Mouse (Mus musculus) neutrophil, adult 83 days (primary cell): Measurements from ENCODE around the gene Nos1ap. TPM values are rescaled to one million over a fixed set of nuclear protein-coding genes. Genes with fewer than 3 reads are reported as not detected.

Experiments used
- total RNA-seq, 2 experiments: library from RNA; stranded (reverse); gene quantifications; one replicate each; pipeline ENCODE4 v1.2.4; 2023

The Nos1ap gene
- 10 to 100 TPM; 35.6 to 42.0 TPM for total RNA-seq

DNA sequence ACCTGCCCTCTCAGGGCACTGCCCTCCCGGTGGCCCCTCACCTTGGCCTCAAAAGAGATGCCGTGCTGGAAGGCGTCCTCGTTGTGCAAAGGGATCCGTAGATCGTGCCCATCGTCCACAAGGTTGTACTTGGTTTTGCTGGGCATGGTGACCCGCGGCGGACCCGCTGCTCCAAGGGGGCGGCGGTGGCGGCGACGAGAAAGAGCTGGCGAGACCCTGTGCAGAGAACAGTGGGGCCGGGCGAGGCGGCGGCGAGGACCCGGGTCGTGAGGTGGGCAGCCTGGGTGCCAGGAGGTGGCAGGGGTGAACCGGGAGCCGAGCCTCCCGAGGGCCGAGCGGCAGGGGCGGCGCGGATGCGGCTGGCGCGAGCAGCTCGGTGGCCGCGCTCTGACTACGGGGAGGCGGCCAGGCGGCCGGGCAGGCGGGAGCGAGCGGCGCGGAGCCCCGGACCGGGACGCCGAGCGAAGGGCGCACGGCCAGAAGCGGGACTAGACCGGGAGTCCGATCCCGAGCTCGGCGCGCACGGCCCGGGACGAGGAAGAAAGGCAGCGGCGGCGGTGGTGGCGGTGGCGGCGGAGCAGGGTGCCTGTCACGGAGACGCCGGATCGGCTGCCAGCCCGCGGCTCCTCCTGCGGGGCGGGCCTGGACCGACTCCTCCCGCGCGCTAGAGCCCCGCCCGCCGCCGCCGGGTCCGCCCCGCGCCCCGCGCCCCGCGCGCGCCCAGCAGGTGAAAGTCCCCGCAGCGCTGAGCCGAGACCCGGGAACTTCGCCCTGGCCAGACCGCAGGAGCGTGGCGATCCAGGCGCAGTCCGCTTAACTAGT, at the start of gene Nos1ap:
Gene Nos1ap (minus strand): TSS at position 643 of the 822 bp plus-strand sequence.

DNA sequence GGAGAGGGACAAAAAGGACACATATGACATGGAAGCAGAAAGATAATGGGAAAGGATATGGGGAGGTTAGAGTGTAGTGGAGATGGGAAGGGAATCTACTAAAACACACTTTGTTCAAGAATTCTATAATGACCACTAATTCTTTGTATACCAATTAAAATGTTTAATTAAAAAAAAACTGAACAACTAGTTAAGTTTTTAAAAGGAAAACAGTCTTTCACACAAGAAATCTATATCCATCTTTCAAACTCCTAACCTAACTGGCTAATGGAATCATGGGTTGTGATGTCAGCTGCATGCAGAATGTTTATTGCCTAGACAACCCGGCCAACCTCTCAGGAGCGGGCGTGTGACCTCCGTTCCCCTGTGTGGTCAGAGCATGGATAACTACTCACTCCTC, 281.2 kb downstream of the Nos1ap start, which contains the start of gene Spata46:
Gene Spata46 (plus strand): TSS at position 301 of the 400 bp plus-strand sequence.

DNA sequence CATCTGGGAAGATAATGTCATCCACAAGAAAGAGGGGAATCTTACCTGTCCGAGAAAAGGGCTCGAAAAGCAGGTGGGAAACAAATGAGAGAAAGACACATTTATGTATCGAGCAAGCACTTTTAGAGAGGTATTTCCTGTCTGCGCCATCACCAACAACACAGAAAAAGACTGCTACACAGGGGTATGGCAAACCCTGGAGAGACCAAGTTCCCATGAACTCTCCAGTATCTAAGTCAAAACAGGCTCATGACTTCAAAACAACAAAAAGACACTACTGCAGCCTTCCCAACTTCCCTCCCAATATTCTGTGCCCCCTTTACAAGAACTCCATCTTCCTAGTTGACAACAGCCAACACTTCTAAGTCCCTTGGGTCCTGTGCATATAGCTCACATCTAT, 283.4 kb downstream of the Nos1ap start, which contains the start of gene Gm7694:
Gene Gm7694 (minus strand): TSS at position 101 of the 400 bp plus-strand sequence.

DNA sequence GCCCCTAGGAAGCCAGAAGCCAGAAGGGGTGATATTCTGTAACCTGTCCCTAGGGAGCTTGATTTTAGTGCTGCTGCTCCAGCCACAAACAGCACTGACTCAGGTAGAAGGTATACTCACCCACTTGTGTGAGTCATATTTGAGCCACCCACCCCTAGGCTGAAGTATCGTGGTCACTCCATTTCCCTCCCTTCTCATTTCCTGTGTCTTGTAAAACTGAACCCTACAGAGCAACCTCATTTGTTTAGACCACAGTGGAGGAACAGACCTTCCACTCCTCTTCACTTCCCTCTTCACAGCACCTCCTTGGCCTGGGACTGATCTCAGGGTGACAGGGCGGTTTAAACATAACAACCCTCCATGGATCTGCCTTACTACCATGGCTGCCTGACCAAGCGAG, 312.6 kb downstream of the Nos1ap start, which contains the start of gene Sh2d1b1:
Gene Sh2d1b1 (plus strand): TSS at position 305 of the 400 bp plus-strand sequence.

Other genes with a start within 250 kb of the Nos1ap start
- gene Olfml2b, start 54.7 kb upstream of the Nos1ap start, total RNA-seq = 10 to 100 TPM; 30.5 to 30.8 TPM